Mouse (Mus musculus): ENCODE results near the gene Cmtm4. TPM values are rescaled to one million over a fixed set of nuclear protein-coding genes. Genes with fewer than 3 reads are reported as not detected.

Cmtm4 gene
- total RNA-seq, 2 experiments from 2014 or later: 88.2 to 98.5 TPM

DNA sequence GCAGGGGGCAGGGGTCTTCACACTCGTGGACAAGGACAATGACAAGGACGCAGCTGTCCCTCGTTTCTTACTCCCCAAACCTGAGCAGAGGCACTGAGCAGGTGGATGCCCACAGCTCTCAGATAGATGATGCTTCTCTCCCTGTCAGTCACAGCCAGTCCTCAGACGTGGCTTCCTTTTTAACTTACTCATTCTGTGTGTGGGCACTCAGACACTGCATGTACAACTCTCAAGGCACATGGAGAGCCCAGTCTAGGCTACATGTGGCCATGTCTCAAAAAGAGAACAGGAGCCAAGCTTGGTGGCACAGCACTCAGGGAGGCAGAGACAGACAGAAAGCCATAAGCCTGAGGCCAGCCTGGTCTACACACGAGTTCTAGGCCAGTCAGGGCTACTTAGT, 19.6 kb downstream of the Cmtm4 start:
- no peak for DNase-seq (ENCODE audit: low spot score in 2 of 2)

DNA sequence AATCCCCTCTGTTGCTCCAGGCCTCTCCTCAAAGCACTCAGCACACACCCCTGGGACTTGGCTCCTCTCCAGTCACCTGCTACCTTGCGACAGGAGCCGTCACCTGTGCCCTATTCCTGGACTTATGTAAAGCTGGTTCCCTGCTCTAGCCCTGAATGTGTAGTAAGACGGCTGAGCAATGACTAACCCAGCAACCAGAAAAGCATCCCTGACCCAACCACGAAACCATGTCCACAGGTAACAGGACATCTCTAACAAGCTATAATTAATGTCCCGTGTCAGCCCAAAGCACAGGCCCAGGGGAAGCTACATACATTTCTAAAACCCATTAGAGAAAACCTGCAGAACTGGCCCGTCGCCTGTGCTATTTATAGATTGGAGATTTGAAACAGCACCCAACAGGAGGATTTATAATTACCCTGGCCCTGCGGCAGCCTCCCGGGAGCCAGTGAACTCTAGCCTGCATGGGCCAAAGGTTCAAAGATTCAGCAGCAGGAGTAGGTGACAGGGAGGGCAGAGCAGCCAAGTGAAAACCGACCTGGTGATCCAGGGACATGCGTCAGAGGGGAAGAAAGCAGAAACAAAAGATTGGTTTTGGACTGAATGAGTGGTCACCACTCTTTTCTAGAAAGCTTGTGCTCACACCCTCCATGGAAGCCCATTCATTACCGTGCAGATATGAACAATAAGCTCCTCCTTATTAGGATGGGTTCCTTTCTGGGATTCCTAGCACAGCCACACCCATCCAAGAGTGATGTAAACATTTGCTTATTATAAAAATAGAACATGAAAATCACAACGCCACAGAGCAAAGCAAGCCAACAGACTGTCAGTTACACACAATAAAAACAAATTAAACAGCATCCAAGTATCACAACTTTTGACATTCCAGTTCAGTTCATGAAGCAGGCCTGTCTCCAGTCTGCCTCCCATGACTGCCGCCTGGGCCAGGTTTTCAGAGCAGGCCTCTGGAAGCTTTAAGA, 20.5 kb downstream of the Cmtm4 start:
- no peak for DNase-seq (ENCODE audit: low spot score in 2 of 2)

DNA sequence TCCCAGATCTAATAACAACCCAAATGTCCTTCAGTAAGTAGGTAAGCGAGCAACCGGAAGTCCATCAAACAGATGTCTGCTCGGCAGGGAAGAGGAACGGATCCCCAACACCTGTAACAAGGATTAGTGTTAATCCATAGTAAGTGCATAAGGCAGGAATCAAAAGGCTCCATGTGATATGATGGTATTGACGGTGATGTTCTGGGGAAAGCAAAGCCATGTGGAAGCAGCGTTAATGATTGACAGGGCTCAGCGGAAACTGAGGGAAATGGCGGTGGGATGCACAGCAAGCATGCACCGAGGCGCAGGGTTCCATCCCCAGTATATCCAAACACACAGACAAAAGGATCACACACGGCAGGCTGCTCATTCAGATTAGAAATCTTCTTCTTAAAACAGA, 21.3 kb downstream of the Cmtm4 start:
- DNase-seq (ENCODE audit: low spot score in 2 of 2): no peak

DNA sequence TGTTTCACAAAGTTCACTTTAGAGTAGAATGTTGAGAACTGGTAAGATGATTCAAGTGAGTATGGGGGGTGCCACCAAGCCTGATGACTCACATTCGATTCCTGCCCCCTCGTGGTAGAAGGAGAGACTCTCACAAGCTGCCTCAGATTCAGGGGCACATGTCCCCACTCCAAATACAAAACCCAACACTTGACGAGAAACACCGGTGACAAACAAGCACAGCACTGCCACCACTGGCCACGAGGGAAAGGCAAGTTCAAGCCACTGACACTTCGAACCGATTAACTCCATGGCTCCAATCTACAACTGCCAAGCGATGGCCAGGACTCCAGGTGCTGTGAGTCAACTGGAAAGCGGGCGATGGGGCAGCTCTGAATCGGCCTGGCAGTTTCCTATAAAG, 21.8 kb downstream of the Cmtm4 start:
- no peak for DNase-seq (ENCODE audit: low spot score in 2 of 2)

DNA sequence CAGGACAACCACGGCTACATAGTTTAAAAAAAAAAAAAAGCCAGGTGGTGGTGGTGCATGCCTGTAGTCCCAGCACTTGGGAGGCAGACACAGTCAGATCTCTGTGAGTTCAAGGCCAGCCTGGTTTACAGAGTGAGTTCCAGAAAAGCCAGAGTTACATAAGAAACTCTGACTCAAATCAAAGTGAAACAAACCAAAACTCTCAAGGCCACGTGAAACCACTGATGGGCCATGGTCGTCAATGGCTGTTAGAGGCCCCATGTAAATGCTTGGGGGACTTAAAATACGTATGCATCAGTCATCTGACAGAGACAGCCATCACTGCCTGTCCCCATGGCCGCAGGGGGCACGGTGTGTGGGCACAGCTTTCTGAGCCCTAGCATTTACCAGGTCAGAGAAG, 24.5 kb downstream of the Cmtm4 start:
- DNase-seq (ENCODE audit: low spot score in 2 of 2): no peak

DNA sequence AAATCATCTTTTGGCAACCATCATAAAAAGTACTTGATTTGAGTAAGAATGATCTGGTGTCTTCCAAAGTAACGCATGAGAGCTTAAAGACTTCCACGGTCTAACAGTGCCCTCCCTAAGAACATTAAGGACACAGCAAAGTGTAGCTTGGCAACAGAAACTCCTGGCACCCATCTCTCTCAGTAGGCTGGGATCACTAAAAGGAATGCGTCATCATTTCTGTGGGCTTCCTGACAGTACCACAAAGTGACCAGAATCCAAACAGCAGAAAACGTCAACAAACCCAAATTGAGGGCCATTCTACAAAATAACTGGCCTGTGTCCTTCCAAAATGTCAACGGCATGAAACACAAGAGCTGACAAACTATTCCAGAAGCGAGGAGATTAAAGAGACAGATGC, 25.5 kb downstream of the Cmtm4 start:
- DNase-seq (ENCODE audit: low spot score in 2 of 2): no peak

DNA sequence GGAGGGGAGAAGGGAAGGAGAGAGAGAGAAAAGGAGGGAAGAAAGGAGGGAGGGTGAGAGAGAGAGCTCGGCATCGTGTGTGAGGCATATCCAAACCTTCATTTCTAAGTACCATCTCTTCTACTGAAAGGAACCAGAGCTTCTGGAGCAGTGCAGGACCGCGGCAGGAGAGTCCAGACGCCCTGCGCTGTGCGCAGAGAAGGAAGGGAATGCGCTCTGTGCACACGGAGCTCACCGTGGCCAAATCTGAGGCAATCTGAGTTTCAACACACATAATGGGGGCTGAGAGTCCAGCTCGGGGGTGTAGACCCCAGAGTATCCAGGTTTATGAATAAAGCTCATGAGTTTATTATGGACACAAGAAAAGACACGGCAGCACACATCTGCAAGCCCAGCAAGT, 26.0 kb downstream of the Cmtm4 start:
- no peak for DNase-seq (ENCODE audit: low spot score in 2 of 2)

DNA sequence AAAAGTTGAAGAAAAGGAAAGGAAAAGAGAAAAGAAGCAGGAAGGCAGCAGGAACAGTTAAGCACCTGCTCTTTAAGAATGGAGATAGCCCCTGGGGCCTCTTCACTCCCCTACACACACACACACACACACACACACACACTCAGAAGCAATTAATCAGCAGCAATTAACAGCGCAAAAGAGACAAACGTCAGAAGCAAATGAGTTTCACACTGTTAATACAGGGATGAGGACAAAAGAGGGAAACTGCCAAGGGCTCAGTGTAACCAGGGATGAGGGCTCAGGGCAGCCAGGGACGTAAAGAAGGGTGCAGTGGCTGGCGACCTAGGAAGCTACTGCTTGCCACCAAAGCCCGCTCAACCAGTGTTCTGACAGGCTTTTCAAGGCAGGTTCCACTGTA, 28.2 kb downstream of the Cmtm4 start:
- DNase-seq (ENCODE audit: low spot score in 2 of 2): no peak

DNA sequence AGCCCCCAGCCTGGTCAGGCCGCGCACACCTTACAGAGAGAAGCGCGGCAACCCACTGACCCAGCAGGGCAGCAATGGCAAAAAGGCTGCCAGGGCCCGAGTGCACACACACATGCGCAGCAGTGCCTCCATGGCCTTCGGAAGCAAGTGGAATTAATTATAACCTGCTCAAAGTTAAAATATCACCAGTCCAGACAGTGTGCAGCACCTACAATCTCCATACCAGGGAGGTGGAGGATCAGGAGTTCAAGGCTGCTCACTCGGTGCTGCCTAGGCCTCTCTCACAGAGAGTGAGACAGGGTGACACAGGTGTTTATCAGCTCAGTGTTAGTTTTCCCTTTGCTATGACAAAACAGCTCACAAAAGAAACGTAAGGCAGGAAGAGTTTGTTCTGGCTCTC, 29.9 kb downstream of the Cmtm4 start:
- DNase-seq (ENCODE audit: low spot score in 2 of 2): no peak

DNA sequence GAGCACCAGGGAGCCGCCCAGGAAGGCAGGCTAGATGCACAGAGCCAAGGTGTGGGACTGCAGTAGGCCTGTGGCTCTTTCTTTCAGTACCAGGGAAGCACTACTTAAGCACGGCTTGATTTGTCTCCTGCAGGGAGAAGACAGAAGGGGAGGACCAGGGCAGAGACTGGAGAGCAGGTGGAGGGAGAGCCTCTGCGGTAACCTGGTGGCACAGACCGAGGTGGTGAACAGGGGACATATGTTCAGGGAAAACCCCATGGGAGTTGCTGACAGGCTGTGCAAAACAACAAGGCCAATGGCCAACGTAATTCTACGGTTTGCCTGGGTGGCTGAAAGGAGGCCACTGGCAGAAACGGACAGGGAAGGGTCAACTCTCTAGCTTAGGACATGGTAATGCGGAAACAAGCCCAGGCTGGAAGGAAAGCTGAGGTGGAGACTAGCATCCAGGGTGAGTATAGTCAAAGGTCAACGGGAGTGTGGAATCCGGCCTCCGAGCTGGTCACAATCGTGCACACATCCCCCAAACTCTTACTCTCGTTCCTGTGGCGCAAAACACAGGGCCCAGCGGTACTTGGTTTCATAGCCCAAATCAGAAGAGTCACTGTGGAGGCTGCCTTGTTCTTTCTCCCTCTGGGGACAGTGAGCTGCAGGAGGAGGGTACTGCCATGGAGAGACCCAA, 35.7 kb downstream of the Cmtm4 start:
- no peak for DNase-seq (ENCODE audit: low spot score in 2 of 2)

DNA sequence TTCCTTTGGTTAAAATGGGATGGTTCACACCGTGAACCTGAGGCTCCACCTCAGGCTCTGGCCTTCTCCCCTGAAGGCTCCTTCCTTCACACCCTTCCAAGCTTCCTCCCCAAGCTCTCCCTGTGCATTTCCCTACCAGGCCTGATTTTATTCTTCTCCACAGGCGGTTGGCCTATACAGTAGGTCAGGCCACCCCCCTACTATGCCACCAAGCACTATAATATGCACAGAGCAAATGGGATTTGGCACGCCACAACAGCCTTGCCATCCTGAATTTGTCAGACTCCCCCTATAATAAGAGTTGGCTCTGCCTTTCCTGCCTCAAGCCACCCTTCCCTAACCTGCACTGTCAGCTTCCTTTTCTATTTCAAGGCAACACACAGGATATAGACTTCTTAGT, 37.0 kb downstream of the Cmtm4 start:
- no peak for DNase-seq (ENCODE audit: low spot score in 2 of 2)

DNA sequence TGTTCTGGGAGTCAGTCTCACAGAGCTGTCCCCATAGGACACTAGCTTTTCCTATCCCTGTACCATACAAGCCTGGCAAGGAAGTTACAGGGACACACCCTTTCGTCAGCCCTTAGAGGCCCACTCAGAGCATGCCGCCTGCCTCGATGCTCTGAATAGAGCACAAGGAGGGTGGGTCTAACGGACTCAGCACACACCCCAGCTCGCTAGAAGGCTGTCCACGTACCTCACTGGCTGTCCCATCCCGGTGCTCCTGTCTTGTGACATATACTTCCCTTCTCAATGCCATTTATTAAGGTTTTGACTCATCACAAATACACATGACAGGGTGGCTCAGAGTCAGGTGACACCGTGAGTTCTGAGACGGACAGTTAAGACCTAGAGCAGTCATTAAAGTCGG, 41.1 kb downstream of the Cmtm4 start:
- DNase-seq (ENCODE audit: low spot score in 2 of 2): no peak

DNA sequence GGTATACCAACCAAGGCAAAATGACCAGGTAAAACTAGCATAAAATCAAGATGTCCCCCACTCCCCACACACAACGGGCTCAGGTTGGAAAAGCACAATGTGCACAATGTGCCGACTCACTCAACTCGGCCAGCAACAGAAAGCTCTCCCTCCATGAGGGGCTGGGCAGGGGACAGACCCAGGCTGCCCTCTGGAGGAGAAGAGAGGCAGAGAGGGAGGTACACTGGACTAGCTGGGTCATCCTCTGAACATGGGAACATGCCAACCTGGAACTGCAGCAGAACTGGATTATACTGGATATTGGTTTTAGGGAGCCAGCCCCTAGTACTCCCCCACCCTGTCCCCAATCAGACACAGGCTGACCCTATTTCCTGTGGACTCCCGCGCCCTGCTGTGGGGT, 42.4 kb downstream of the Cmtm4 start:
- DNase-seq (ENCODE audit: low spot score in 2 of 2): no peak

DNA sequence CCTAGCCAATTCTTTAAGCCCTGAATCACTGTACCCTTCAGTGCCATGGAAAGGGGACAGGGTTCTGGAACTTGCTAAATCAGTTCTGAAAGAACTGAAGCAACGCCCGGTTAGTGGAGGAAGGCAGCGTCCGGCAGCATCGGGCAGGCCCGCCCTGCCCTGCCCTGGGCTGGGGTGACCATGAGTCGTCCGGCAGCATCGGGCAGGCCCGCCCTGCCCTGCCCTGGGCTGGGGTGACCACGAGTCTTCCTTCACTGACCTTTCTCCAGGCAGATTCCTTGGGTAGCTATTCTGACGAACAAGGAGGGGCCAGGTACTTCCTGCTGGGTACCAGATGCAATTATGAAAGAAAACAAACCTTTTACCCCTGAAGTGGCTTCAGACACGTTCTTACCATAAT, 45.6 kb downstream of the Cmtm4 start:
- DNase-seq (ENCODE audit: low spot score in 2 of 2): no peak

DNA sequence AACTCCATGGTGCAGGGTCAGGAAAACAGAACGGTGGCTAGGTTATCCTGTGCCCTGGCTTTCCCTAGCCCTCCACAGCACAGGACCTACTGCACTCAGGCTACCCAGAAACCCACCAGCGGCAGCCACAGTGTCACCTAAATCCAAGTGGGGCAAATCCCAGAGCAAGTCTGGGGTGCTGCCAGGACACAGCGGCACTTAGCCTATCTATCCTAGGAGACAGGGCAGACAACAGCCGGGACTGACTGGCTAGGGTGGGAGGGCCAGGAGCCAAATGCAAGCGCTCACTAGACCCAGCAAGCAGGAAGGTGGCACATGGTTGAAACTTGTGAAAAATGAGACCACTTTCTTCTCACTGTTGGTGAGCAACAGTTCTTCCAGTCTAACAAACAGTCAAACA, 46.6 kb downstream of the Cmtm4 start:
- no peak for DNase-seq (ENCODE audit: low spot score in 2 of 2)

DNA sequence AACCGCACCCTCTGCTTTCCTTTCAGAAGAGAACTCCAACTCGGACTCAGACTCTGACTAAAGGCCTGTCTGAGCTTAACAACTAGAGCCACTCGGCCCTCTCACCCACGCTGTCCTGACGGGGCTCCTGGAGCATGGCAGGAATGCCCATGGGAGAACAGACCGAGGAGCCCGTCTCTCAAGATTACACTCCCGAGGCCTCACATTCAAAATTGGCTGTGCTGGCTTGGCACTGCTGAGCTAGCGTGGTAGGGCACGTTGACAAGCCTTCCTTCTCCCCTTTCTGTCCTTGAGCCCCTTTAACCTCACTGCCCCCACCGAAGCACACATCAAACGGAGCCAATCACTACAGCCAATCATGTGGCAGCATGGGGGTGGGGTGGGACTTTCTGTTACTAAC, 48.9 kb downstream of the Cmtm4 start:
- no peak for DNase-seq (ENCODE audit: low spot score in 2 of 2)

DNA sequence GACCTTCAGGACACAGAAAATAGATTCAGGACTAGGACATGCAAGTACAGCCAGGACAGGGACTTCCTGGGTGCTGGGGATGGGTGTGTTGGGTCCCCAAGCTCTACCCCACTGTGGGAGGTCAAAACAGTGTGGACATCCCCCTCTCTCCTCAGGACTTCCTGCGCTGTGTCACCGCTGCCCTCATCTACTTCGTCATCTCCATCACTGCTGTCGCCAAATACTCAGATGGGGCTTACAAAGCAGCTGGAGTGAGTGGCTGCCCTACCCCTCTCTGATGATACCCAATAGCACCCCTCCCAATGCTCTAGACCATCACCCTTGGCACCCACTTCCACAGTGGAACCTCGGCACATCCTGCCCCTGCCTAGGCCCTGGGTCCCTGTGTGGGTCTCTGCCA, 51.0 kb downstream of the Cmtm4 start:
- DNase-seq (ENCODE audit: low spot score in 2 of 2): no peak

DNA sequence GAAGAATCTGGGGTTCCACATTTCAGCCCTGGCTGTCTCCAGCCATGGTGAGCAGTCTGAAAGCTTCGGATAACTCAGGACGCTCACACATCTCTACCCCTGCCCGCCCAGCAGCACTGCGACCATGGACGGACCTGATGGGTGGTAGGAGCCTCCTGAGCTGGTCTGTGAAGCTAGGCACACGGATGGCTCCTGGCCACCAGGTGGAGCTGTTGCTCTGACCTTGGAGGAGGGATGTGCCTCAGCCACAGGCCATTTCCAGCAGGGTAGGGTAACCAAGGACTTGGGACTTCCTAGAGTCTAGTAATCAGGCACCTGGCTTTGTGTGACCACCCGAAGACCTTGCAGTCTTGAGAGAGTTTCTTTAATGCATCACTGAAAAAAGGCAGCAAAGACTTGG, 51.6 kb downstream of the Cmtm4 start:
- peak; percentile 88 to 92 for DNase-seq (ENCODE audit: low spot score in 2 of 2)

DNA sequence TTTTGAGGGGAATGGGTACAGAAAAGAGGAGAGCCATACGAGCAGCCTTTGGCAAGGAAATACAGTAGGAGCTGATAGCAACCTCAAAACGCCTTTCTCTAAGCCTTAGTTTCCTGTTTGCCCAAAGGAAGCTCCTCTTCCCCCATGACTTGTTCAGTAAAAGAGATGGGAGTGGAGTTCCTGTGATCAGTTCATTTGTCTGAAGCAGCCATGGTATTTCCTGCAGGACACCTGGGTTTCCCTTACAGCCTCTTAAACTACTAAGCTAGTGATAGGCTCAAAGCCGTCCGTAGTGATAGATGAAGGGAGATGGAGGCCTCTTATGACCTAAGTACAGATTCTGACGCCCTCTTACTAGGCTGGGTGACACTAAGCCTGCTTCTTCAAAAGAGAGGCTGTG, 53.2 kb downstream of the Cmtm4 start:
- DNase-seq (ENCODE audit: low spot score in 2 of 2): no peak

DNA sequence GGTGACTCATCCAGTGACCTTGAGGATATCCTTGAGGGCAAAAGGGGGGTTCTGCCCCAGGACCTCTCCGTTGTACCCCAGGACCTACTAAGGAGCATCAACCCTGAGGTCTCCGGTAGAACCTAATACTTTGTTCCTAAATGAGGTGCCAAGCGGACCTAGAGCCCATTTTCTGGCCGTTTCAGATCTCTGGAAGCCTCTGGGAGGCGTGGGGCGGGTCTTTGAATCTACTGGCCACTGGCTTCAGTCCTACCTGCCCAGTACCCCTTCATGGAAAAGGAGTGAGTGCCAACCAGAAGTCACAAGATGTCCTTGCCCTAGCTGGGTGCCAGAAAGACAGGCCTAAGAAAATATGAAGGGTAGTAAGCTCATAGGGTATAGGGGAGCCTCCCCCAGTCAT, 53.9 kb downstream of the Cmtm4 start:
- no peak for DNase-seq (ENCODE audit: low spot score in 2 of 2)

DNA sequence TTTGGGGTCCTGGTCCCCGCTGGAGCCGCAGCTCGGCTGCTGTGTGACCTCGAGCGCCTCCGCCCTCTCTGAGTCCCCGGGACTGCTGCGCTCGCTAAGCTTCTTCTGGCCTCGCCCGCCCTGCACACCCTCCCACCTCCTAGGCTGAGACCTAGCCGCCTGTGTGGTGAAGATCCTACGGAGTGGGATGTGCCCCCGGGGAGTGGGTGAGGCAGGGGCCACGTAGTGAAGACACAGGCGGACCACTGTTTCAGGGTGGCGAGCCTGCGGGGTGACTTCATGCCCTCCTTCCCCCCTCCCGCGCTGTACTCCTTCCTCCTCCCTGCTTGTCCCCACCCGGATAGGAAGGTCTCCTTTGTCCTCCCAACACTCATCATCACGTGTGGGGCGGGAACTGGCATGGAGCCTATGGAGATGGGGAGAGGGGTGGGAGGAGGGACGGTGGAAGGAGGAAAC, 54.5 kb downstream of the Cmtm4 start:
- no peak for DNase-seq (ENCODE audit: low spot score in 2 of 2)

DNA sequence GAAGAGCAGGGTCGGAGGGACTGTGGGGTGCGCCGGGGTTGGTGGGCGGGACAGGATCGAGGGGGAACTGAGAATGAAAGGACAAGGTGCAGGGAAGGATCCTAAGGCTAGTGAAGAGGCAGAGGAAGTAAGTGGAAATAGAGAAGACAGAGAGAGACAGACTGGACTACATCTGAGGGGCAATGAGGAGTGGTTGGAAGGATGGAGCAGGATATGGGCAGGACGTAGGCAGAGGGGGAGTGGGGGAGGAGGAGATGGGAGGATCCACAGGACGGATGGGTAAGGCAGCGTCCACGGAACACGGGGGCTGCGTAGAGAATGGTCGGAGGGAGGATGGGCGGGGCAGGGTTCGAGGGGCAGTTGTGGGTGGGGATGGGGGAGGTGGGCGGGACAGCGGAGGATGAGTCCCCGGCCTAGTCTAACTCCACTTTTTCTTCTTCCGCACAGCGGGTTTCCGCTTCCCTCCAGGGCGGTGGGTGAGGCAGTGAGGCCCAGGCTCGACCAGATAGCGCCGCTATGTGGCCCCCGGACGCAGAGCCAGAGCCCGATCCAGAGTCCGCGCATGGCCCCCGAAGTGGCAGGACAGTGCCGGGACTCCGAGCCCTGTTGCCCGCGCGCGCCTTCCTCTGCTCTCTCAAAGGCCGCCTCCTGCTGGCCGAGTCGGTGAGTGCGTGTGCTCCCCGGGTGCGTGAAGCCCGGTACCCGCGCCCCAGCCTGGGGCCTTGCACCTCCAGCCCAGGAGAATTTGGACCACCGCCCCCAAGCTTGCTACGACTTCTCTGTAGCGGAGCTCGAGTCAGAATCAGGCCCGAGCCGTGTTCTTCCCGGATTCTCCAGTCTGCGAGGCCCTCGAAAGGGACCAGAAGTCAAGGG, 55.1 kb downstream of the Cmtm4 start:
- peak; percentile 59 for DNase-seq (ENCODE audit: low spot score in 2 of 2)
